Mouse (Mus musculus): ENCODE results near the gene Zfhx3. TPM values are rescaled to one million over a fixed set of nuclear protein-coding genes. Genes with fewer than 3 reads are reported as not detected.

The Zfhx3 gene
- polyA plus RNA-seq, 1 experiment from 2014 or later, result 15.7 TPM

DNA sequence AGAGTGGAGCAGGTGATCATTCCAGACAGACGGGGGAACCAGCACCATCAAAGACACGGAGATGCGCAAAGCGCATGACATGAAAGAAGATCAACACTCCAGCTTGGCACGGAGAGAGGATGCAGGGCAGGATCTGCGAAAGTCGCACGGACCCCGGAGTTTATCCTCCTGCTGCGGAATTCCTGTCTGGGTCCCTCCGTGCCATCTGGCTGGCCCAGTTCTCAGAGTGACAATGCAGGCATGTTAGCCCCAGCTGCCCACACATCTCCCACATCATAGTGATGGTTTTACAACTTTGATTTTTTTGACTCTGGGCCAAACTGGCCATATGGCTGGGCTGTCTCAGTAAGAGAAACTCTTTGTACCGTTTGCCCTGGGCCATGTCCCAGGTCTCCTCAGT is 623.6 kb downstream of the Zfhx3 start:
- H3K4me1 ChIP-seq (replicated peaks; ENCODE audit: control insufficient read depth, insufficient read depth, low read length), result no peaks in the 10 kb centered on the region
- H3K4me2 ChIP-seq (ENCODE audit: low read length), result no peak overlapping the region
- no peaks in the 10 kb centered on the region for H3K27me3 ChIP-seq (replicated peaks; ENCODE audit: control insufficient read depth, insufficient read depth, low read length)
- 79% methylated on average over 12 of the region's 12 CpGs for WGBS
- H3K9me3 ChIP-seq (ENCODE audit: control insufficient read depth, low read length), result no peaks in the 10 kb centered on the region
- ATAC-seq (replicated peaks; ENCODE audit: low FRiP score, low TSS enrichment, low read depth), result no peak
- H3K4me3 ChIP-seq (ENCODE audit: low read depth, low read length), result no peak overlapping the region
- no peaks in the 10 kb centered on the region for H3K36me3 ChIP-seq (ENCODE audit: control insufficient read depth, insufficient read depth, low read length)
- no peak overlapping the region for H3K9ac ChIP-seq (ENCODE audit: low read length)
- peak; percentile 37 for DNase-seq (ENCODE audit: low spot score)
- H3K27ac ChIP-seq (ENCODE audit: low read depth), result no peak overlapping the region

DNA sequence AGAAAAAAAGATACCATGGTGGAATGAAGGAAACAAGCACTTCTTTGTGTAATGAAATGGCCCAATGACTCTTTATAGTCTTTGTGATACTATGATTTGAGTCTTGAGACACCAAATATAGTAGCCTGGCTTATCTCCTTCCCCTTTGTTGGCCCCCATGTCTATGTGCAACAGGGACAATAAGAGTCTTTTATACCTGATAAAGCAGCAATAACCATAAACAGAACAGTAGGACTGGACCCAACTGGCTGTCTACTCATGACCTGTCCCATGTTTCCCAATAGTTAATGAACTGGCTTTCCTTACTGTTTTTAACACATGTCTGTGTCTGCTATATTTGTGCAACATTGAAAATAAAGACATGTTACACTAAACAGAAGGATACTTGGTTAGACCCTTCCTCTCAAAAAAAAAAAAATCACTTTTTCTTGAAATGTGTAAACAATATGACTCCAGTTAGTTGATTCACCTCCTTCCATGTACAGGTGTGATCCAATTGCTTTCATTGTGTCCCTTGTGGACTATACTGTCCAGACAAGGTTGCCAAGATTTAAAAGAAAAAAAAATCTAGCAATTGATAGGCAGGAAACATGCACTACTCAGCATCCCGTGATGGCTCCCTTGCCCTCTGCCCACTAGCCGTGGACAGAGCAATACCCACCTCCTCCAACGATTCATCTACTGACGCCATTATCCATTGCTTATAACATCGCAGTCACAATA is 631.0 kb downstream of the Zfhx3 start:
- ATAC-seq (replicated peaks; ENCODE audit: low FRiP score, low TSS enrichment, low read depth), result no peak; the same call in 1 of the 2 replicates
- Histone ChIP-seq H3K9me3 (ENCODE audit: control insufficient read depth, low read length) (no peaks in the 10 kb centered on the region), H3K4me3 (ENCODE audit: low read depth, low read length) (no peak overlapping the region), H3K27ac (ENCODE audit: low read depth) (no peak overlapping the region), H3K9ac (ENCODE audit: low read length) (no peak overlapping the region), H3K4me2 (ENCODE audit: low read length) (no peak overlapping the region), H3K4me1 (replicated peaks; ENCODE audit: control insufficient read depth, insufficient read depth, low read length) (0 out of 2 replicates have a peak, but pooled peaks cover 3% of the 10 kb centered on the region), H3K36me3 (ENCODE audit: control insufficient read depth, insufficient read depth, low read length) (no peaks in the 10 kb centered on the region), H3K27me3 (replicated peaks; ENCODE audit: control insufficient read depth, insufficient read depth, low read length) (no peaks in the 10 kb centered on the region)
- WGBS, result 87% methylated on average over 5 of the region's 5 CpGs
- DNase-seq (ENCODE audit: low spot score), result no peak

DNA sequence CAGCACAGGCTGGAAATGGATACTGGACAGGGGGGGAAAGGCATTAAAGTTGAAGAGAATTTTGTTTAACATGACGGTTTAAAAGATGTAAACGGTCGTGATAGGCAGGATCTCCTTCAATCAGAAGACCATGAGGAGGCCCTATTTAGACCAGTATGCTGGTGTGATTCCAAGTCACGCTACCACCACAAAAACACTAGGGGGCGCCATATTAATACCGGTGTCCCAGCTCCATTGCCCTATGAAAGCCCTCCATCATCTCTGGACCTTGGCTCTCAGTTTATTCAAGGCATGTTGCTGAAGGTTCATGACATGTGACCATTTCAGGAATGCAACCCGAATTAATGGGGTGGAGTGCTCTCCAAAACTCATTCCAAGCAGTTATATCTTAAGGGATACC is 631.7 kb downstream of the Zfhx3 start:
- H3K9me3 ChIP-seq (ENCODE audit: control insufficient read depth, low read length), result no peaks in the 10 kb centered on the region
- H3K27ac ChIP-seq (ENCODE audit: low read depth), result no peak overlapping the region
- no peak overlapping the region for H3K9ac ChIP-seq (ENCODE audit: low read length)
- no peak overlapping the region for H3K4me2 ChIP-seq (ENCODE audit: low read length)
- DNase-seq (ENCODE audit: low spot score), result no peak
- no peaks in the 10 kb centered on the region for H3K36me3 ChIP-seq (ENCODE audit: control insufficient read depth, insufficient read depth, low read length)
- ATAC-seq (replicated peaks; ENCODE audit: low FRiP score, low TSS enrichment, low read depth), result no peak
- 0 out of 2 replicates have a peak, but pooled peaks cover 8% of the 10 kb centered on the region for H3K4me1 ChIP-seq (replicated peaks; ENCODE audit: control insufficient read depth, insufficient read depth, low read length)
- no peak overlapping the region for H3K4me3 ChIP-seq (ENCODE audit: low read depth, low read length)
- 29% methylated on average over 7 of the region's 7 CpGs for WGBS
- no peaks in the 10 kb centered on the region for H3K27me3 ChIP-seq (replicated peaks; ENCODE audit: control insufficient read depth, insufficient read depth, low read length)

DNA sequence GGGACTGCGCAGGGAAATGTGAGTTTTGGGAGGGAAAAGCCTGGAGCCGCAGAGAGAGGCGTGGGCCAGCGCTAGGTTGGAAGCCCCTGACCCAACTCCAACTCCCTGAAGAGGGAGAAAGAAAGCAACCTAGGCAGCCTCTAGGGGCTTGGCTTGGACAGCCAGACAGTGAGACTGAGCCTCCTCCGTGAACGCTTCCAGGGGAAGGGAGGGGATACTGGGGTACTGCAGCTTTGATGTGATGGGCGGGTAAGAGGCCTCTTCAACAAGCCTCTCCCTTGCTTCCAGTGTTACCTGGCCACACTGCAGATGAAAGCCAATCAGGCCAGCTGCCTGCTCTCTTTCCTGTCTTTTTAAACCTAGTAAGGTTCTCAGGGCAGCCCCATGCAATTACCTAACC is 635.1 kb downstream of the Zfhx3 start:
- H3K4me3 ChIP-seq (ENCODE audit: low read depth, low read length), result no peak overlapping the region
- H3K27ac ChIP-seq (ENCODE audit: low read depth), result no peak overlapping the region
- H3K27me3 ChIP-seq (replicated peaks; ENCODE audit: control insufficient read depth, insufficient read depth, low read length), result no peaks in the 10 kb centered on the region
- H3K36me3 ChIP-seq (ENCODE audit: control insufficient read depth, insufficient read depth, low read length), result no peaks in the 10 kb centered on the region
- ATAC-seq (replicated peaks; ENCODE audit: low FRiP score, low TSS enrichment, low read depth), result no peak
- H3K9ac ChIP-seq (ENCODE audit: low read length), result no peak overlapping the region
- no peak for DNase-seq (ENCODE audit: low spot score)
- H3K4me2 ChIP-seq (ENCODE audit: low read length), result no peak overlapping the region
- H3K4me1 ChIP-seq (replicated peaks; ENCODE audit: control insufficient read depth, insufficient read depth, low read length), result 0 out of 2 replicates have a peak, but pooled peaks cover 8% of the 10 kb centered on the region
- WGBS, result 45% methylated on average over 7 of the region's 7 CpGs
- H3K9me3 ChIP-seq (ENCODE audit: control insufficient read depth, low read length), result no peaks in the 10 kb centered on the region

DNA sequence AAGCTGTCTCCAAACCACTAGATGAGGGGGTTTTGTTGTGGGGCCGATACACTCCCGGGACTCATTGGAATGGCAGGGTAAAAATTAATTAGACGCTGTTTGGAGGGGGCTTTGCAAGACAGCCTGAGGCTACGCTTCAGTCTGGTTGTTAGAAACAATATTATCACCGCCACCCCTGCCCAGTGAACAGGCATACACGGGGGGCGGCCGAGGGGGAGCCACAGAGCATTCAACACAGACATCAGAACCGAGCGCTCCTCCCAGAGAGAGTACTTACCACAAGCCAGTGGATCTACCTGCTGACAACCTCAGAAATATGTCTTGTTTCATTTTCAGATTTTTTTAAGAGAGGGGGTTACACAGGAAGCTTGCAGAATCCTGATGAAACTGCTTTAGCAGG is 635.9 kb downstream of the Zfhx3 start:
- DNase-seq (ENCODE audit: low spot score), result no peak
- Histone ChIP-seq H3K27ac (ENCODE audit: low read depth) (peak overlapping the region; percentile 11; the same call in 1 of the 2 replicates), H3K4me2 (ENCODE audit: low read length) (no peak overlapping the region), H3K9ac (ENCODE audit: low read length) (no peak overlapping the region), H3K9me3 (ENCODE audit: control insufficient read depth, low read length) (no peaks in the 10 kb centered on the region), H3K27me3 (replicated peaks; ENCODE audit: control insufficient read depth, insufficient read depth, low read length) (no peaks in the 10 kb centered on the region), H3K4me1 (replicated peaks; ENCODE audit: control insufficient read depth, insufficient read depth, low read length) (0 out of 2 replicates have a peak, but pooled peaks cover 8% of the 10 kb centered on the region), H3K36me3 (ENCODE audit: control insufficient read depth, insufficient read depth, low read length) (no peaks in the 10 kb centered on the region), H3K4me3 (ENCODE audit: low read depth, low read length) (no peak overlapping the region)
- WGBS, result 53% methylated on average over 10 of the region's 10 CpGs
- ATAC-seq (replicated peaks; ENCODE audit: low FRiP score, low TSS enrichment, low read depth), result 0 out of 2 replicates have a peak, but pooled peaks have one; percentile 19

DNA sequence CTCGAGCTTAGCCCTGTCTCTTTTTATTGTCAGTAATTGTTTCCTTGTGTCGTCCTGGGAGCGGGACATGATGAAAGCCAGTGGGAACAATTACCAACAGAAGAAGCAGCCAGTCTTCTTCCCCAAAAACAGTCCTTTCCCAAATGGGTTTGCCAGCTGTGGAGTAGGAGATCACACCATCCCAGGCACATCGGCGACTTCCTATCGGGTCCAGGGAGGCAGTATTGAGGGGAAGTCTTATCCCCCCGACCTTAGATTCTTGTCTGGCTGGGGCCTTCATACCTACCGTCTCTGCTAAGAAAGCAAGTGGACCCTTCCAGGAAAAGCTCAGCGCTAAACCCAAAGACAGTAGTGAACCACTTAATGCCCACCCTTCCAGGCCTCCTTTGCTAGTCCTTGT is 637.4 kb downstream of the Zfhx3 start:
- H3K9me3 ChIP-seq (ENCODE audit: control insufficient read depth, low read length), result no peaks in the 10 kb centered on the region
- no peaks in the 10 kb centered on the region for H3K27me3 ChIP-seq (replicated peaks; ENCODE audit: control insufficient read depth, insufficient read depth, low read length)
- no peak overlapping the region for H3K4me2 ChIP-seq (ENCODE audit: low read length)
- H3K36me3 ChIP-seq (ENCODE audit: control insufficient read depth, insufficient read depth, low read length), result no peaks in the 10 kb centered on the region
- no peak overlapping the region for H3K4me3 ChIP-seq (ENCODE audit: low read depth, low read length)
- no peak overlapping the region for H3K27ac ChIP-seq (ENCODE audit: low read depth)
- no peak for ATAC-seq (replicated peaks; ENCODE audit: low FRiP score, low TSS enrichment, low read depth)
- no peak overlapping the region for H3K9ac ChIP-seq (ENCODE audit: low read length)
- DNase-seq (ENCODE audit: low spot score), result no peak
- H3K4me1 ChIP-seq (replicated peaks; ENCODE audit: control insufficient read depth, insufficient read depth, low read length), result 0 out of 2 replicates have a peak, but pooled peaks cover 8% of the 10 kb centered on the region
- WGBS, result 68% methylated on average over 9 of the region's 9 CpGs

DNA sequence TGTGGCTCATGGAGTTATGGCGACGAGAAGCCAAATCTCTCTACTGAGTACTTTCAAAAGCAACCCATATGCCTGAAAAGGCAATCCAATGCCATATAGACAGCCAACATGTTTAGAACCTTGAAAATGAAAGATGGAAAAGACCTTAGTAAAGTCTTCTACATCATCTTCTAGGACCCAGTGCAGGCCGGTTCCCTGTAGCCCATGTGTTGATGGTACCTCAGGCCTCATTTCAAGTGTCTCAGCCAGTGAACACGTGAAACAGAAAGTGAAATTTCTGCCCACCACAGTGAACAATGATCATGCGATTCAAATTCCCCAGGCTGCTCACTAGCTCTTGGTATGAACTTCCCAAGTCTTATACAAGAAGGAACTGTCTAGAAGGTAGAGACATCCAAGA is 637.9 kb downstream of the Zfhx3 start:
- DNase-seq (ENCODE audit: low spot score) (no peak), ATAC-seq (replicated peaks; ENCODE audit: low FRiP score, low TSS enrichment, low read depth) (no peak)
- Histone ChIP-seq H3K4me1 (replicated peaks; ENCODE audit: control insufficient read depth, insufficient read depth, low read length) (0 out of 2 replicates have a peak, but pooled peaks cover 8% of the 10 kb centered on the region), H3K36me3 (ENCODE audit: control insufficient read depth, insufficient read depth, low read length) (no peaks in the 10 kb centered on the region), H3K27ac (ENCODE audit: low read depth) (no peak overlapping the region), H3K9me3 (ENCODE audit: control insufficient read depth, low read length) (no peaks in the 10 kb centered on the region), H3K9ac (ENCODE audit: low read length) (no peak overlapping the region), H3K27me3 (replicated peaks; ENCODE audit: control insufficient read depth, insufficient read depth, low read length) (no peaks in the 10 kb centered on the region), H3K4me3 (ENCODE audit: low read depth, low read length) (no peak overlapping the region), H3K4me2 (ENCODE audit: low read length) (no peak overlapping the region)
- 96% methylated on average over 5 of the region's 5 CpGs for WGBS

DNA sequence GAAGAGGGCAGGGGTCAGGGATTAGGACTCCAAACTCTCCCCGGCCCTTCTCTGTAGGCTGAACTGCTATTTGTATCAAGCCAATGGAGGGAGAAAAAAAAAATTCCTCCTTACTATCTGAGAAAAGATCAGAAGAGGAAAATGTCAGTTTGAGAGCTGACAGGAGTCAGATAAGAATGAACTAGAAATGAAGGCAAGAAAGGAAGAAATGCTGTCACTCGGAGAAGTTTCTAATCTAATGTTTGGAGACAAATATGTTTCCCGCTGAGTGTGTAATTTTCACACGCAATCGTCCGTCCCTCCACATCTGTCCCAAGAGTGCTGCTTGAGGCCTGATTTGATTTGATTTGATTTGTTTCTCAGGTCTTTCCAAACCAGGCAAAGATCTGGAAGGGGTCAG is 639.1 kb downstream of the Zfhx3 start:
- H3K36me3 ChIP-seq (ENCODE audit: control insufficient read depth, insufficient read depth, low read length), result no peaks in the 10 kb centered on the region
- no peak overlapping the region for H3K4me3 ChIP-seq (ENCODE audit: low read depth, low read length)
- H3K4me1 ChIP-seq (replicated peaks; ENCODE audit: control insufficient read depth, insufficient read depth, low read length), result 0 out of 2 replicates have a peak, but pooled peaks cover 8% of the 10 kb centered on the region
- H3K27me3 ChIP-seq (replicated peaks; ENCODE audit: control insufficient read depth, insufficient read depth, low read length), result no peaks in the 10 kb centered on the region
- no peak overlapping the region for H3K27ac ChIP-seq (ENCODE audit: low read depth)
- ATAC-seq (replicated peaks; ENCODE audit: low FRiP score, low TSS enrichment, low read depth), result no peak
- DNase-seq (ENCODE audit: low spot score), result no peak
- H3K9me3 ChIP-seq (ENCODE audit: control insufficient read depth, low read length), result no peaks in the 10 kb centered on the region
- H3K4me2 ChIP-seq (ENCODE audit: low read length), result no peak overlapping the region
- WGBS, result 81% methylated on average over 6 of the region's 6 CpGs
- H3K9ac ChIP-seq (ENCODE audit: low read length), result no peak overlapping the region

DNA sequence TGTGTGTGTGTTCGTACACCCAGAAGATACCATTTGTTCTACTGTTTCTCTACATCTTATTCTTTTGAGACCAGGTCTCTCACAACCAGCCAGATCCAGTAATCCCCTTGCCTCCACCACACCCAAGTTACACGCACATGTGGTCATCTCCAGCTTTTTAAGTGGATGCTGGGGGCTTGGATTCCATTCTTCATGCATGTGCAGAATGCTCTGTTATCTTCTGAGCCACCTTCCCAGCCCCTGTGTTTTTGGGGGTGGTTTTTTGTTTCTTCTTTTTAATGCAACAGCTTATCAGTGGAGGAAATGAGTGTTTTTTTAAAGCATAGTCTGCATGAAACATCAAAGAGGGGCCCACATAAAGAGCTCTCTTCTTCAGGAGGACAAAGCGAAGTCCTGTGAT is 639.8 kb downstream of the Zfhx3 start:
- Histone ChIP-seq H3K27me3 (replicated peaks; ENCODE audit: control insufficient read depth, insufficient read depth, low read length) (no peaks in the 10 kb centered on the region), H3K36me3 (ENCODE audit: control insufficient read depth, insufficient read depth, low read length) (no peaks in the 10 kb centered on the region), H3K4me2 (ENCODE audit: low read length) (no peak overlapping the region), H3K27ac (ENCODE audit: low read depth) (no peak overlapping the region), H3K4me1 (replicated peaks; ENCODE audit: control insufficient read depth, insufficient read depth, low read length) (0 out of 2 replicates have a peak, but pooled peaks cover 8% of the 10 kb centered on the region), H3K4me3 (ENCODE audit: low read depth, low read length) (no peak overlapping the region), H3K9me3 (ENCODE audit: control insufficient read depth, low read length) (no peaks in the 10 kb centered on the region), H3K9ac (ENCODE audit: low read length) (no peak overlapping the region)
- DNase-seq (ENCODE audit: low spot score) (no peak), ATAC-seq (replicated peaks; ENCODE audit: low FRiP score, low TSS enrichment, low read depth) (no peak)
- WGBS, result 89% methylated on average over 3 of the region's 3 CpGs
